Mouse (Mus musculus) CH12.LX (cell line): ENCODE data around the gene Svep1.

Source experiments
- BHLHE40 ChIP-seq: IDR thresholded peaks from 2 replicates; pipeline ENCODE4 v1.6.1; 2011; ENCODE audit warnings: mild to moderate bottlenecking, low read depth, low read length, improper control_type of control experiment
- CHD1 ChIP-seq: IDR thresholded peaks from 2 replicates; pipeline ENCODE4 v1.6.1; 2012; ENCODE audit warnings: low read depth, low read length, improper control_type of control experiment, inconsistent platforms
- CTCF ChIP-seq, 2 experiments: IDR thresholded peaks in 1 of 2; conservative IDR thresholded peaks in 1 of 2; 2 replicates each; pipeline ENCODE4 v1.5.1; 2011 to 2012; ENCODE audit warnings: low read depth in 2 of 2, low read length in 2 of 2, improper control_type of control experiment in 1 of 2, inconsistent platforms in 1 of 2, mild to moderate bottlenecking in 1 of 2, moderate library complexity in 1 of 2
- EP300 ChIP-seq: IDR thresholded peaks from 2 replicates; pipeline ENCODE4 v1.6.1; 2011; ENCODE audit warnings: low read length, improper control_type of control experiment
- ETS1 ChIP-seq: conservative IDR thresholded peaks from 2 replicates; pipeline ENCODE4 v1.6.1; 2012; ENCODE audit warnings: low read depth, mild to moderate bottlenecking, inconsistent platforms, low read length, improper control_type of control experiment, moderate library complexity
- GABPA ChIP-seq: IDR thresholded peaks from 2 replicates; pipeline ENCODE4 v1.6.1; 2012; ENCODE audit warnings: low read depth, low read length, improper control_type of control experiment, inconsistent platforms; ENCODE audit not compliant: insufficient replicate concordance
- JUND ChIP-seq: conservative IDR thresholded peaks from 2 replicates; pipeline ENCODE4 v1.6.1; 2011; ENCODE audit warnings: low read depth, low read length, improper control_type of control experiment
- POLR2A ChIP-seq: IDR thresholded peaks from 2 replicates; pipeline ENCODE4 v1.6.1; 2011; ENCODE audit warnings: low read depth, mild to moderate bottlenecking, improper control_type of control experiment, low read length
- POLR2AphosphoS2 ChIP-seq: IDR thresholded peaks from 2 replicates; pipeline ENCODE4 v1.6.1; 2011; ENCODE audit warnings: low read depth, low read length, improper control_type of control experiment
- SMC3 ChIP-seq: IDR thresholded peaks from 2 replicates; pipeline ENCODE4 v1.6.1; 2011; ENCODE audit warnings: low read depth, low read length, improper control_type of control experiment
- TCF12 ChIP-seq: IDR thresholded peaks from 2 replicates; pipeline ENCODE4 v1.6.1; 2014; ENCODE audit warnings: low read depth, mild to moderate bottlenecking, inconsistent platforms, low read length, improper control_type of control experiment
- ZMIZ1 ChIP-seq: IDR thresholded peaks from 2 replicates; pipeline ENCODE4 v1.6.1; 2012; ENCODE audit warnings: low read depth, mild to moderate bottlenecking, inconsistent platforms, low read length, improper control_type of control experiment
- ZNF384 ChIP-seq: IDR thresholded peaks from 2 replicates; pipeline ENCODE4 v1.6.1; 2012; ENCODE audit warnings: low read depth, low read length, improper control_type of control experiment, inconsistent platforms

GRCm38 (mm10) chr4:58055653-58056052 lies 151.0 kb downstream of the Svep1 start:
- no peak for TF ChIP-seq CTCF (conservative IDR thresholded peaks at IDR 0.05 in 1 of 2, IDR thresholded peaks at IDR 0.05 in 1 of 2; ENCODE audit: low read depth in 2 of 2, low read length in 2 of 2)
- TF ChIP-seq POLR2AphosphoS2, result no peak
- TF ChIP-seq CHD1, result no peak
- TF ChIP-seq EP300, result no peak
- no peak for TF ChIP-seq TCF12
- no peak for TF ChIP-seq ETS1
- TF ChIP-seq BHLHE40, result no peak
- no peak for TF ChIP-seq SMC3
- TF ChIP-seq GABPA, result no peak
- TF ChIP-seq ZMIZ1, result no peak
- TF ChIP-seq POLR2A, result no peak
- TF ChIP-seq ZNF384, result no peak
- TF ChIP-seq JUND, result no peak
